Comparison of ENCODE assay signal across 9 mouse cellular contexts in the genomic region with DNA sequence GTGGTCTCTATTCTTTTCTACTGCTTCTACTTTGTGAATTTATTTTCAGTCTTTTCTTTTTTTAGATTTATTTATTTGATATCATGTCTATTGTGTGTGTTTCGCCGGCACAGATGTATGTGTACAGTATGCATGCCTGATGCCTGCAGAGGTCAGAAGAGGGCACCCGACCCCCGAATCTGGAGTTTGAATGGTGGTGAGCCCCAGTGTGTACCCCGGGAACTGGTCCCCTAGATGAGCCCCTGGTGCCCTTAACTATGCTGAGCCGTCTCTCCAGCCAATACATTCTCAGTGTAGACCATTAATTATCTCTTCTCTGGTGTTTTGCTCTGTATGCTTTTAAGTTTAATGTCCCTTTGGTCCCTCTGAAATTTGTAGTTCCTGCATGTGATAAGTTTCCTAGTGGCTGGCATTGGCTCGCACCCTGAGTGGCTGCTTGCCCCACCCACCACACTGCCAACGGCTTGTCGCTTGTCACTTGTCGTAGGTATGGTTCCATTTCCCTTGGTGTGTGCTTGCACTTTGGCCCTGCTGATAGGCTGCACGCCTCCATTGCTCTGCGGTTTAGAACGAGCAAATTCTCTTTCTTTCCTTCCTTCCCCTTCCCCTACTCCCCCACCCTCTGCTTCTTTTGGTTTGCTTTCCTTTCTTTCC. TPM values are rescaled to one million over a fixed set of nuclear protein-coding genes. Genes with fewer than 3 reads are reported as not detected.
DNase-seq lines count a peak whose midpoint lies in the region; ATAC-seq and TF ChIP-seq lines count a peak whose summit lies in the region.
"Had no signal": no experiment of that assay in that cellular context is flagged by ENCODE, and none has a peak within 500 bp of the region (broad histone marks: within the 10 kb centered on the region; RNA-seq: fewer than 3 reads in every experiment).

No protein-coding gene starts in this region.

- TF ChIP-seq POLR2A in thymus, adult 2 months (IDR thresholded peaks at IDR 0.05; ENCODE audit: control insufficient read depth, extremely low read depth, insufficient read depth, low read length, poor library complexity) = no peak

- H3K9ac ChIP-seq in heart, embryonic 13.5 days = 0 out of 2 replicates have a peak overlapping the region, but pooled peaks have one; percentile 50
- no peak overlapping the region for H3K9ac ChIP-seq in liver, embryonic 16.5 days (ENCODE audit: low read depth, low read length)

- H3K9me3 ChIP-seq in heart, embryonic 13.5 days = no peaks in the 10 kb centered on the region
- no peaks in the 10 kb centered on the region for H3K9me3 ChIP-seq in liver, embryonic 16.5 days (replicated peaks; ENCODE audit: control insufficient read depth, low read length)
- H3K9me3 ChIP-seq: limb, embryonic 13.5 days had no signal

- H3K4me2 ChIP-seq in heart, embryonic 13.5 days = no peak overlapping the region
- H3K4me2 ChIP-seq in liver, embryonic 16.5 days (ENCODE audit: low read depth, low read length) = no peak overlapping the region
- H3K4me2 ChIP-seq: limb, embryonic 13.5 days had no signal

- DNase-seq in heart, adult 8-10 months (ENCODE audit: low spot score) = no peak
- DNase-seq in thymus, adult 2 months = no peak
- no peak for DNase-seq in thymus, postnatal 14 days
- DNase-seq in right cerebral cortex, postnatal 14 days = no peak
- no peak for DNase-seq in ovary, postnatal 14 days (ENCODE audit: low spot score)

- ATAC-seq in heart, embryonic 13.5 days (ENCODE audit: extremely low read depth, insufficient number of reproducible peaks, low FRiP score, low TSS enrichment) = no peak
- ATAC-seq in liver, embryonic 16.5 days (ENCODE audit: low read depth) = no peak
- ATAC-seq in CD4-positive, CD25-positive, alpha-beta regulatory T cell, adult 4 months = no peak

- H3K36me3 ChIP-seq in heart, embryonic 13.5 days = peaks cover 23% of the 10 kb centered on the region
- H3K36me3 ChIP-seq in thymus, adult 2 months (ENCODE audit: control insufficient read depth, insufficient read depth, low read length) = no peaks in the 10 kb centered on the region
- no peaks in the 10 kb centered on the region for H3K36me3 ChIP-seq in liver, embryonic 16.5 days (ENCODE audit: control insufficient read depth, insufficient read depth)

- H3K27ac ChIP-seq in heart, embryonic 13.5 days (replicated peaks) = peak overlapping the region; percentile 82
- H3K27ac ChIP-seq in thymus, adult 2 months (ENCODE audit: control insufficient read depth, insufficient read depth, low read length) = peak overlapping the region; percentile 31; the same call in 1 of the 2 replicates
- H3K27ac ChIP-seq in liver, embryonic 16.5 days (ENCODE audit: low read length) = 0 out of 2 replicates have a peak overlapping the region, but pooled peaks have one; percentile 18
- H3K27ac ChIP-seq: limb, embryonic 13.5 days had no signal

- 53% methylated on average over 13 of the region's 13 CpGs for WGBS in heart, embryonic 13.5 days
- WGBS in thymus, adult 2 months = 87% methylated on average over 13 of the region's 13 CpGs
- WGBS in liver, embryonic 16.5 days (ENCODE audit: insufficient replicate concordance) = 29% methylated on average over 13 of the region's 13 CpGs

- H3K27me3 ChIP-seq in heart, embryonic 13.5 days (replicated peaks) = no peaks in the 10 kb centered on the region
- H3K27me3 ChIP-seq in thymus, adult 2 months (ENCODE audit: control insufficient read depth, insufficient read depth, low read length) = no peaks in the 10 kb centered on the region
- H3K27me3 ChIP-seq in liver, embryonic 16.5 days (ENCODE audit: control insufficient read depth, insufficient read depth, low read depth, low read length) = no peaks in the 10 kb centered on the region
- H3K27me3 ChIP-seq: limb, embryonic 13.5 days had no signal

- no peak overlapping the region for H3K4me3 ChIP-seq in heart, embryonic 13.5 days
- no peak overlapping the region for H3K4me3 ChIP-seq in thymus, adult 2 months (ENCODE audit: control insufficient read depth, insufficient read depth, low read length)
- no peak overlapping the region for H3K4me3 ChIP-seq in liver, embryonic 16.5 days (ENCODE audit: low read depth, low read length)
- H3K4me3 ChIP-seq: limb, embryonic 13.5 days had no signal

- TF ChIP-seq CTCF in thymus, adult 2 months (IDR thresholded peaks at IDR 0.05; ENCODE audit: borderline replicate concordance, control insufficient read depth, extremely low read depth, insufficient read depth, low read length, poor library complexity) = no peak

- peaks cover 72% of the 10 kb centered on the region for H3K4me1 ChIP-seq in heart, embryonic 13.5 days
- H3K4me1 ChIP-seq in thymus, adult 2 months (replicated peaks; ENCODE audit: control insufficient read depth, insufficient read depth, low read length) = peaks cover 13% of the 10 kb centered on the region
- H3K4me1 ChIP-seq in liver, embryonic 16.5 days (ENCODE audit: control insufficient read depth, low read depth, low read length) = peaks cover 41% of the 10 kb centered on the region

RNA-seq across cellular contexts. Expression of a gene that starts 31.7 kb away (rescaled TPM):
- 11.9 and 12.2 TPM in 2 replicates for polyA plus RNA-seq in heart, embryonic 13.5 days (2015; fragmentation: Nextera tagmentation; extraction: Ambion mirVana)
- 10 to 100 TPM; 26.1 to 31.8 (median 27.3) TPM for total RNA-seq in heart, adult 8-10 months (2022)
- polyA plus RNA-seq in thymus, adult 2 months (2012; rRNA removed) = 35.1 and 37.1 TPM in 2 replicates
- polyA plus RNA-seq in liver, embryonic 16.5 days (2015; fragmentation: Nextera tagmentation; extraction: Ambion mirVana) = 3.4 and 3.5 TPM in 2 replicates
- polyA plus RNA-seq in CD4-positive, CD25-positive, alpha-beta regulatory T cell, adult 4 months (2017; shearing (Covaris generic)) = 10 to 100 TPM; 25.3 to 25.7 TPM

RNA-seq across cellular contexts. Expression of a gene that starts 55.6 kb away (rescaled TPM):
- polyA plus RNA-seq in heart, embryonic 13.5 days (2015; fragmentation: Nextera tagmentation; extraction: Ambion mirVana) = 1.3 and 1.4 TPM in 2 replicates
- 1 to 10 TPM; 3.2 to 7.3 (median 4.5) TPM for total RNA-seq in heart, adult 8-10 months (2022)
- 40.0 and 47.8 TPM in 2 replicates for polyA plus RNA-seq in thymus, adult 2 months (2012; rRNA removed)
- 0.02 and 0.09 TPM in 2 replicates for polyA plus RNA-seq in liver, embryonic 16.5 days (2015; fragmentation: Nextera tagmentation; extraction: Ambion mirVana)
- 1 to 10 TPM; 3.3 to 3.8 TPM for polyA plus RNA-seq in CD4-positive, CD25-positive, alpha-beta regulatory T cell, adult 4 months (2017; shearing (Covaris generic))

Comparison
In these comparisons a context has a peak if more than half of its experiments do, and no peak if none do; other contexts are left out.
1. H3K27ac ChIP-seq: peak in every context shown above with its lines; median percentile 82 in heart, embryonic 13.5 days; 31 in thymus, adult 2 months; 18 in liver, embryonic 16.5 days.